Mouse (Mus musculus): ENCODE data around the gene Adora2a. TPM values are rescaled to one million over a fixed set of nuclear protein-coding genes. Genes with fewer than 3 reads are reported as not detected.

Gene Adora2a
- total and polyA plus RNA-seq, 2 experiments from 2014 or later = 9.4 to 19.5 TPM

DNA sequence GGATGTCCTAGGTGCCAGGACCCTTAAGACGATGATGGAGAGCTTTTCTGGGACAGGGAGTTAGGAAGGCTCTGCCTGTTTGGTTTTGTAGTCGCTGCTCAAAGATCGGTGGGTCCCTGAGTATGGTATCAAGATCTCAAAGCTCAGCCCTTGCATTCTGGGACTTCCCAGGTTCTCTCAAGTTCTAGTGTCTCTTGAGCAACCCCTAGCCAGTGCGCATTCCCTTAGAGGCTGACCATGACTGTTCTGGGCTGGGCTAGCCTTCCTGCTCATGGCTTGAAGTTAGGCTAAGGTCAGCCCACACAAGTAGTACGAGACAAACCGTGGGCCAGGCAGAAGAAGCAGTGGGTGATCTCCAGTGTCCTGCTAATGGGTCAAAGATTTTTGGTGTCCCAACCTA lies 1.5 kb downstream of the Adora2a start:
- WGBS = 85% methylated on average over 6 of the region's 6 CpGs
- peaks cover 16% of the 10 kb centered on the region; the same call in 1 of the 2 replicates for H3K27me3 ChIP-seq (ENCODE audit: insufficient read depth, low read length)
- H3K9ac ChIP-seq = no peak overlapping the region
- 0 out of 2 replicates have a peak, but pooled peaks cover 2% of the 10 kb centered on the region for H3K36me3 ChIP-seq (ENCODE audit: insufficient read depth)
- DNase-seq = no peak
- no peak overlapping the region for H3K27ac ChIP-seq (ENCODE audit: low read depth, low read length)
- no peaks in the 10 kb centered on the region for H3K4me1 ChIP-seq (ENCODE audit: insufficient read depth)
- H3K9me3 ChIP-seq (ENCODE audit: low read length) = no peaks in the 10 kb centered on the region
- H3K4me2 ChIP-seq (ENCODE audit: low read depth) = peak overlapping the region; percentile 49
- ATAC-seq = no peak
- TF ChIP-seq CTCF (IDR thresholded peaks at IDR 0.05; ENCODE audit: low read depth) = no peak
- peak overlapping the region; percentile 40 for H3K4me3 ChIP-seq (ENCODE audit: low read depth, low read length)

DNA sequence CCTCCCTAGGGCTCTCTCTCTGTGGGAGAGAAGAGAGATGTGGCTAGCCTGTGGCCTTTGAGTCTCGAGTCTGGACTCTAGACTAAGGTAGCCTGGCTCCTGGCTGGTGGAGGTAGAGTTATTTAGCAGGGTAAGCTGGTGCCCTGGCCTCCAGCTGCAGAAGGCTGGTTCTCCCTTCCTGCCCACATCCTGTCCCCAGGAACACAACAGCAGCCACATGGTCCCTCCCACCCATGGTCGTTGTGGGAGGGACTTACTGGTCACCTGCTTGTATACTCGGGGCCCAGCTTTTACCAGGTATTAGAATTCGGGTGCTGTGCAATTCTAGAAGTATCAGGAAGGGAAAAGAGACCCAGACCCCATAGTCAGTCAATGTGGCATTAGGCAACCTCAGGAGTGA lies 3.6 kb downstream of the Adora2a start:
- H3K4me3 ChIP-seq (ENCODE audit: low read depth, low read length) = no peak overlapping the region
- H3K4me2 ChIP-seq (ENCODE audit: low read depth) = peak overlapping the region; percentile 21
- no peak for TF ChIP-seq CTCF (IDR thresholded peaks at IDR 0.05; ENCODE audit: low read depth)
- no peak for ATAC-seq
- 70% methylated on average over 4 of the region's 4 CpGs for WGBS
- no peak overlapping the region for H3K27ac ChIP-seq (ENCODE audit: low read depth, low read length)
- H3K4me1 ChIP-seq (ENCODE audit: insufficient read depth) = no peaks in the 10 kb centered on the region
- no peaks in the 10 kb centered on the region for H3K9me3 ChIP-seq (ENCODE audit: low read length)
- no peak for DNase-seq
- no peak overlapping the region for H3K9ac ChIP-seq
- no peaks in the 10 kb centered on the region for H3K36me3 ChIP-seq (ENCODE audit: insufficient read depth)
- H3K27me3 ChIP-seq (ENCODE audit: insufficient read depth, low read length) = peaks cover 16% of the 10 kb centered on the region; the same call in 1 of the 2 replicates

DNA sequence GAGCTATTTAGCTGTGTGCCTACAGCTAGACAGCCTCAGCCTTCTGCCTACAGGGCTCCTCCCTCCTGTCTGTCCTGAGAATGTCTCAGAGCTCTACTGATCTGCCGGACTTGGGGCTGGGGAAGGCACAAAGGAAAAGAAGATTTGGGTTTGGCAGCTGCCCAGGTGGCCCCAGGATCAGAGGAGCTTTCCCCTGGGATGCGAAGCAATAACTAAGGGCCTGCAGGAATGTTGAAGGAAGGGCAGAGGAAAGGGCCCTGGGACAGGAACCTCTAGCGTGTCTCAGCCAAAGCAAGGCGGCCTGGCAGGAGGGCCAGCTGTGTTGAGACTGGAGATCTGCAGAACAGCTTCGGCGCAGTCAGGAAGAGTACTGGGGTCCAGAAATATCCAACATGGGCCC lies 6.3 kb downstream of the Adora2a start:
- H3K4me3 ChIP-seq (ENCODE audit: low read depth, low read length) = no peak overlapping the region
- 57% methylated on average over 6 of the region's 6 CpGs for WGBS
- TF ChIP-seq CTCF (IDR thresholded peaks at IDR 0.05; ENCODE audit: low read depth) = no peak
- H3K36me3 ChIP-seq (ENCODE audit: insufficient read depth) = no peaks in the 10 kb centered on the region
- H3K27me3 ChIP-seq (ENCODE audit: insufficient read depth, low read length) = peaks cover 8% of the 10 kb centered on the region; the same call in 1 of the 2 replicates
- no peak overlapping the region for H3K9ac ChIP-seq
- no peaks in the 10 kb centered on the region for H3K9me3 ChIP-seq (ENCODE audit: low read length)
- no peak for DNase-seq
- H3K27ac ChIP-seq (ENCODE audit: low read depth, low read length) = no peak overlapping the region
- peaks cover 3% of the 10 kb centered on the region; the same call in 1 of the 2 replicates for H3K4me1 ChIP-seq (ENCODE audit: insufficient read depth)
- H3K4me2 ChIP-seq (ENCODE audit: low read depth) = no peak overlapping the region
- ATAC-seq = no peak

DNA sequence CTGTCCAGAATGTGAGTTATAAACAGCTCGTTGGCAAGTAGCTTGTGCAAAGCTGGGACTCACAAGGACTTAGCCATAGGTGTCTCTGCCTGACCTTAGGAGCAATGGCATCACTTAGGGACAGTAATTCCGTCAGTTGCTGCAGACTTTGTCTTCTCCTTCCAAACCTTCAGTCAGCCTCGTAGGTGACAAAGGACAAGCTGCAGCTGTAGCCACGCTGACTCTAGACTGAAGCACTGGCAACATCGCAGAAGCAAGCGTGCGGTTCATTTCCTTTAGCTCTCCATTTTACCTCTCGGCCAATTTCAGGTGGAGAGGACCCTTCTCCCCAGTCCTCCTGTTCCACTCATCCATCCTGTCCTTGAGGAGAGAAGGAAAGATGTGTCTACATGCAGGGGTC lies 7.3 kb downstream of the Adora2a start:
- no peak overlapping the region for H3K27ac ChIP-seq (ENCODE audit: low read depth, low read length)
- H3K9ac ChIP-seq = no peak overlapping the region
- H3K4me3 ChIP-seq (ENCODE audit: low read depth, low read length) = no peak overlapping the region
- H3K4me2 ChIP-seq (ENCODE audit: low read depth) = no peak overlapping the region
- peaks cover 3% of the 10 kb centered on the region; the same call in 1 of the 2 replicates for H3K4me1 ChIP-seq (ENCODE audit: insufficient read depth)
- TF ChIP-seq CTCF (IDR thresholded peaks at IDR 0.05; ENCODE audit: low read depth) = no peak
- H3K9me3 ChIP-seq (ENCODE audit: low read length) = no peaks in the 10 kb centered on the region
- ATAC-seq (no peak), DNase-seq (no peak)
- 84% methylated on average over 8 of the region's 8 CpGs for WGBS
- no peaks in the 10 kb centered on the region for H3K36me3 ChIP-seq (ENCODE audit: insufficient read depth)
- H3K27me3 ChIP-seq (ENCODE audit: insufficient read depth, low read length) = no peaks in the 10 kb centered on the region

DNA sequence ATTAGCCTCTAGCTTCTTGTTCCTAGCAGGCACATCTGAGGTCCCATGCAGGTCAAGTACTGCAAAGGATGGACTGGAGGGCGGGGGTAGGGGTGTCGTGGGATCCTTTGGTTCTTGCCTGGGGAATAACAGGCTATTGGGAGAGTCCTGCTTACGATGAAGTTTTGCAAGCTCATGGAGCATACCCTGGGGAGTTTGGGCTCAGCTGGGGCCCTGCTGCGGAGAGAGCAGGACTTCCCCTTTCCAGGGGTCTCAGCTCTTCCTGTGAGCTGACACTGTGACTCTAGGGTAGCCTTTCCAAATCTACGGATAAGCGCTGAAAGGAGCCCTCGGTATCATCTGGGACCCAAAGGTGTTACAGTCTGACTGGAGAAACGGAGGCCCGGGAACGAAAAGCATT lies 7.7 kb downstream of the Adora2a start:
- DNase-seq = no peak
- Histone ChIP-seq H3K27me3 (ENCODE audit: insufficient read depth, low read length) (no peaks in the 10 kb centered on the region), H3K4me1 (ENCODE audit: insufficient read depth) (peaks cover 3% of the 10 kb centered on the region; the same call in 1 of the 2 replicates), H3K9ac (no peak overlapping the region), H3K4me2 (ENCODE audit: low read depth) (no peak overlapping the region), H3K9me3 (ENCODE audit: low read length) (no peaks in the 10 kb centered on the region), H3K4me3 (ENCODE audit: low read depth, low read length) (no peak overlapping the region), H3K27ac (ENCODE audit: low read depth, low read length) (no peak overlapping the region), H3K36me3 (ENCODE audit: insufficient read depth) (no peaks in the 10 kb centered on the region)
- WGBS = 77% methylated on average over 10 of the region's 10 CpGs
- TF ChIP-seq CTCF (IDR thresholded peaks at IDR 0.05; ENCODE audit: low read depth) = no peak
- ATAC-seq = no peak

DNA sequence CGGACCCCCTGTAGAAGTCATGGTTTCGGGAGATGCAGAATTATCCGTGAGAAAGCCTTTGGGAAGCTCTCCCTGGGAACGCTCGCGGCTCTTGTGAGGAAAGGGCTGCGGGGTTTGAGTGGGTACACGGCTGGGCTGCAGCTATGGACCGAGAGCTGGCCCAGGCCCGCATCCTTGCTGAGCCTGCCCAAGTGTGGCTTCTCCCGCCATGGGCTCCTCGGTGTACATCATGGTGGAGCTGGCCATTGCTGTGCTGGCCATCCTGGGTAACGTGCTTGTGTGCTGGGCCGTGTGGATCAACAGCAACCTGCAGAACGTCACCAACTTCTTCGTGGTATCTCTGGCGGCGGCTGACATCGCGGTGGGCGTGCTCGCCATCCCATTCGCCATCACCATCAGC lies 9.1 kb downstream of the Adora2a start:
- TF ChIP-seq CTCF (IDR thresholded peaks at IDR 0.05; ENCODE audit: low read depth) = no peak
- Histone ChIP-seq H3K4me2 (ENCODE audit: low read depth) (no peak overlapping the region), H3K4me3 (ENCODE audit: low read depth, low read length) (no peak overlapping the region), H3K36me3 (ENCODE audit: insufficient read depth) (no peaks in the 10 kb centered on the region), H3K4me1 (ENCODE audit: insufficient read depth) (peaks cover 3% of the 10 kb centered on the region; the same call in 1 of the 2 replicates), H3K9ac (no peak overlapping the region), H3K27me3 (ENCODE audit: insufficient read depth, low read length) (no peaks in the 10 kb centered on the region), H3K27ac (ENCODE audit: low read depth, low read length) (no peak overlapping the region), H3K9me3 (ENCODE audit: low read length) (no peaks in the 10 kb centered on the region)
- 95% methylated on average over 23 of the region's 23 CpGs for WGBS
- DNase-seq = no peak
- no peak for ATAC-seq

DNA sequence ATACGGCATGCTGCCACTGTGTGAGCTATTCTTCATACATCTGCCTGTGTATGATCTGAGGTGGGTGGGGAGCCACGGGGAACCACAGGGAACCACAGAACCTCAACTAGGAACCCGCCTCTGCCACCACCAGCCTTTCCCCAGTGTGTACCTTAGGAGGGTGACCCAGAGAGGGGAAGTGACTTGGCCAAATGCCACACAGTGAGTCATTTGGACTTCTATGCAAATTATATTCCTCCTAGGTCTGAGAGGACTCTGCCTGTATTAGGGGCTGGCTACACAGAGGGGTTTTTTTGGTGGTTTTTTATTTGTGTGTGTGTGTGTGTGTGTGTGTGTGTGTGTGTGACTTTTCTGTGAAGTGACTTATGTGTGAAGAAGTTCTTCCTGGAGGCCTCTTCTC lies 9.9 kb downstream of the Adora2a start:
- H3K4me2 ChIP-seq (ENCODE audit: low read depth) = no peak overlapping the region
- 74% methylated on average over 3 of the region's 3 CpGs for WGBS
- no peak for DNase-seq

More for the DNA sequence above, 9.9 kb downstream of the Adora2a start:
- no peak for TF ChIP-seq CTCF (IDR thresholded peaks at IDR 0.05; ENCODE audit: low read depth)
- no peak for ATAC-seq
- no peaks in the 10 kb centered on the region for H3K27me3 ChIP-seq (ENCODE audit: insufficient read depth, low read length)
- H3K9me3 ChIP-seq (ENCODE audit: low read length) = no peaks in the 10 kb centered on the region
- no peak overlapping the region for H3K27ac ChIP-seq (ENCODE audit: low read depth, low read length)
- H3K36me3 ChIP-seq (ENCODE audit: insufficient read depth) = no peaks in the 10 kb centered on the region
- H3K4me1 ChIP-seq (ENCODE audit: insufficient read depth) = peaks cover 3% of the 10 kb centered on the region; the same call in 1 of the 2 replicates
- no peak overlapping the region for H3K4me3 ChIP-seq (ENCODE audit: low read depth, low read length)
- no peak overlapping the region for H3K9ac ChIP-seq

All from forebrain, postnatal 0 days (tissue).